Mouse (Mus musculus): ENCODE measurements at regions not wholly inside any gene's neighbourhood (a gene's known extent, or its start where the extent isn't known, plus 50 kb on each side); places are given as distances from the start of the nearest gene placed in this dataset.
A peak's percentile ranks its signal among the peaks of the same experiment; 100 is the strongest.

GRCm38 (mm10) chr11:82612026-82612425, 152.1 kb downstream of the Cct6b start:
- TF ChIP-seq CTCF (IDR thresholded peaks at IDR 0.05) (peak; percentile 73), EP300 (IDR thresholded peaks at IDR 0.05) (no peak)
- DNase-seq (ENCODE audit: low spot score) (peak; percentile 78), ATAC-seq (peak; percentile 46)

GRCm38 (mm10) chr11:82608963-82609362, 155.2 kb downstream of the Cct6b start:
- Histone ChIP-seq H3K4me3 (ENCODE audit: low read depth, low read length) (no peak overlapping the region), H3K9me3 (ENCODE audit: low read length) (no peaks in the 10 kb centered on the region), H3K9ac (replicated peaks; ENCODE audit: low read depth) (no peak overlapping the region), H3K27me3 (replicated peaks; ENCODE audit: insufficient read depth, low read length) (no peaks in the 10 kb centered on the region), H3K4me2 (replicated peaks; ENCODE audit: low read depth, low read length) (no peak overlapping the region), H3K27ac (ENCODE audit: low read length) (no peak overlapping the region), H3K36me3 (ENCODE audit: insufficient read depth, low read length) (no peaks in the 10 kb centered on the region), H3K4me1 (ENCODE audit: insufficient read depth, low read depth, low read length) (no peaks in the 10 kb centered on the region)
- WGBS: 50% methylated on average over 1 of the region's 1 CpGs
- DNase-seq (ENCODE audit: low spot score) (no peak), ATAC-seq (no peak)
- no peak for TF ChIP-seq EP300 (IDR thresholded peaks at IDR 0.05)

More at GRCm38 (mm10) chr11:82612026-82612425, 152.1 kb downstream of the Cct6b start:
- no peaks in the 10 kb centered on the region for H3K27me3 ChIP-seq (replicated peaks; ENCODE audit: insufficient read depth, low read length)
- H3K4me3 ChIP-seq (ENCODE audit: low read depth, low read length): no peak overlapping the region
- no peaks in the 10 kb centered on the region for H3K36me3 ChIP-seq (ENCODE audit: insufficient read depth, low read length)
- no peak overlapping the region for H3K9ac ChIP-seq (replicated peaks; ENCODE audit: low read depth)
- H3K27ac ChIP-seq (ENCODE audit: low read length): no peak overlapping the region
- no peaks in the 10 kb centered on the region for H3K4me1 ChIP-seq (ENCODE audit: insufficient read depth, low read depth, low read length)
- H3K9me3 ChIP-seq (ENCODE audit: low read length): no peaks in the 10 kb centered on the region
- no peak overlapping the region for H3K4me2 ChIP-seq (replicated peaks; ENCODE audit: low read depth, low read length)

- Histone ChIP-seq H3K9ac (replicated peaks; ENCODE audit: low read depth) (no peak overlapping the region), H3K4me1 (ENCODE audit: insufficient read depth, low read depth, low read length) (no peaks in the 10 kb centered on the region), H3K36me3 (ENCODE audit: insufficient read depth, low read length) (no peaks in the 10 kb centered on the region), H3K4me2 (replicated peaks; ENCODE audit: low read depth, low read length) (no peak overlapping the region), H3K4me3 (ENCODE audit: low read depth, low read length) (no peak overlapping the region), H3K27me3 (replicated peaks; ENCODE audit: insufficient read depth, low read length) (no peaks in the 10 kb centered on the region), H3K9me3 (ENCODE audit: low read length) (no peaks in the 10 kb centered on the region), H3K27ac (ENCODE audit: low read length) (no peak overlapping the region)
- WGBS: 52% methylated on average over 5 of the region's 5 CpGs
- DNase-seq (ENCODE audit: low spot score): no peak
- ATAC-seq: no peak
- TF ChIP-seq CTCF (IDR thresholded peaks at IDR 0.05): no peak
- no peak for TF ChIP-seq EP300 (IDR thresholded peaks at IDR 0.05)
Measured at GRCm38 (mm10) chr11:82607661-82608060, 156.5 kb downstream of the Cct6b start.

- Histone ChIP-seq H3K4me3 (ENCODE audit: low read depth, low read length) (no peak overlapping the region), H3K27ac (ENCODE audit: low read length) (no peak overlapping the region), H3K4me1 (ENCODE audit: insufficient read depth, low read depth, low read length) (no peaks in the 10 kb centered on the region), H3K9ac (replicated peaks; ENCODE audit: low read depth) (no peak overlapping the region), H3K27me3 (replicated peaks; ENCODE audit: insufficient read depth, low read length) (no peaks in the 10 kb centered on the region), H3K36me3 (ENCODE audit: insufficient read depth, low read length) (no peaks in the 10 kb centered on the region), H3K9me3 (ENCODE audit: low read length) (no peaks in the 10 kb centered on the region), H3K4me2 (replicated peaks; ENCODE audit: low read depth, low read length) (no peak overlapping the region)
- no peak for DNase-seq (ENCODE audit: low spot score)
- TF ChIP-seq EP300 (IDR thresholded peaks at IDR 0.05): no peak
- no peak for TF ChIP-seq CTCF (IDR thresholded peaks at IDR 0.05)
- no peak for ATAC-seq
- WGBS: 43% methylated on average over 7 of the region's 7 CpGs
Measured at GRCm38 (mm10) chr11:82604251-82604835, 159.8 kb downstream of the Cct6b start.

GRCm38 (mm10) chr11:82602818-82603217, 161.3 kb downstream of the Cct6b start:
- Histone ChIP-seq H3K4me1 (ENCODE audit: insufficient read depth, low read depth, low read length) (no peaks in the 10 kb centered on the region), H3K36me3 (ENCODE audit: insufficient read depth, low read length) (no peaks in the 10 kb centered on the region), H3K27me3 (replicated peaks; ENCODE audit: insufficient read depth, low read length) (no peaks in the 10 kb centered on the region), H3K4me3 (ENCODE audit: low read depth, low read length) (no peak overlapping the region), H3K9ac (replicated peaks; ENCODE audit: low read depth) (no peak overlapping the region), H3K27ac (ENCODE audit: low read length) (no peak overlapping the region), H3K4me2 (replicated peaks; ENCODE audit: low read depth, low read length) (no peak overlapping the region), H3K9me3 (ENCODE audit: low read length) (no peaks in the 10 kb centered on the region)
- ATAC-seq (no peak), DNase-seq (ENCODE audit: low spot score) (no peak)
- TF ChIP-seq EP300 (IDR thresholded peaks at IDR 0.05): no peak
- TF ChIP-seq CTCF (IDR thresholded peaks at IDR 0.05): no peak
- WGBS: 14% methylated on average over 11 of the region's 11 CpGs

- H3K4me2 ChIP-seq (replicated peaks; ENCODE audit: low read depth, low read length): no peak overlapping the region
- 46% methylated on average over 2 of the region's 2 CpGs for WGBS
Measured at GRCm38 (mm10) chr11:82602250-82602649, 161.9 kb downstream of the Cct6b start.

GRCm38 (mm10) chr11:82600151-82600550, 164.0 kb downstream of the Cct6b start:
- H3K27ac ChIP-seq (ENCODE audit: low read length): no peak overlapping the region
- no peak for TF ChIP-seq CTCF (IDR thresholded peaks at IDR 0.05)
- H3K9me3 ChIP-seq (ENCODE audit: low read length): no peaks in the 10 kb centered on the region
- H3K9ac ChIP-seq (replicated peaks; ENCODE audit: low read depth): no peak overlapping the region
- H3K36me3 ChIP-seq (ENCODE audit: insufficient read depth, low read length): no peaks in the 10 kb centered on the region
- 66% methylated on average over 9 of the region's 9 CpGs for WGBS
- DNase-seq (ENCODE audit: low spot score): no peak
- no peak overlapping the region for H3K4me3 ChIP-seq (ENCODE audit: low read depth, low read length)
- no peak for ATAC-seq
- no peaks in the 10 kb centered on the region for H3K4me1 ChIP-seq (ENCODE audit: insufficient read depth, low read depth, low read length)
- no peaks in the 10 kb centered on the region for H3K27me3 ChIP-seq (replicated peaks; ENCODE audit: insufficient read depth, low read length)
- H3K4me2 ChIP-seq (replicated peaks; ENCODE audit: low read depth, low read length): no peak overlapping the region

More at GRCm38 (mm10) chr11:82602250-82602649, 161.9 kb downstream of the Cct6b start:
- Histone ChIP-seq H3K4me1 (ENCODE audit: insufficient read depth, low read depth, low read length) (no peaks in the 10 kb centered on the region), H3K36me3 (ENCODE audit: insufficient read depth, low read length) (no peaks in the 10 kb centered on the region), H3K27ac (ENCODE audit: low read length) (no peak overlapping the region), H3K9ac (replicated peaks; ENCODE audit: low read depth) (no peak overlapping the region), H3K4me3 (ENCODE audit: low read depth, low read length) (no peak overlapping the region), H3K9me3 (ENCODE audit: low read length) (no peaks in the 10 kb centered on the region), H3K27me3 (replicated peaks; ENCODE audit: insufficient read depth, low read length) (no peaks in the 10 kb centered on the region)
- ATAC-seq (no peak), DNase-seq (ENCODE audit: low spot score) (no peak)
- TF ChIP-seq CTCF (IDR thresholded peaks at IDR 0.05) (no peak), EP300 (IDR thresholded peaks at IDR 0.05) (no peak)

Measured in lung, postnatal 0 days (tissue).